Mouse (Mus musculus) ZHBTc4 (cell line): ENCODE measurements around the gene Dop1b.
A peak's percentile ranks its signal among the peaks of the same experiment; 100 is the strongest.
"Not testable (repeated sequence)": the region's sequence is repeated elsewhere in the genome, so short reads cannot be mapped to it uniquely, and the experiment has no call there.

Experiments
- DNase-seq: peaks from one replicate; pipeline ENCODE4 v3.0.0-alpha.2; 2011; ENCODE audit warnings: low read depth, low spot score

Gene Dop1b

DNA sequence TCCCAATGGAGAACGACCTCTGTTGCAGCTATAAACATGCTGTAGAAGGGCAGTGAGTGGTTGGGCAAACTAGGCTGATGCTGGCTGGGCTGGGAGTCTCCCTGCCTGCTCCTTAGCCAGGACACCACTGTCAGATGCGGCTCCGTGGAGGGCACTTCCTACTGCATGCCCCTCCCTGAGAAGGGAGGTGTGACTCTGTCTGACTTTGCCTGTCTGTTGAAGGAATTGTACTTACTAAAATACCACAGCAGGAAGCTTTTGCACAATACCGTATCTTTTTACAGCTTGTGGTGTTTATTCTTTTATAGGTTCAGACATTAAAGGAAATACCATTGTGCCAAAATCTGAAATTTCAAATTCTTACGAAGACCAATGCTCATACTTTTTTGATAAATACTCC lies 40.1 kb downstream of the Dop1b start:
- DNase-seq = peak; percentile 17

DNA sequence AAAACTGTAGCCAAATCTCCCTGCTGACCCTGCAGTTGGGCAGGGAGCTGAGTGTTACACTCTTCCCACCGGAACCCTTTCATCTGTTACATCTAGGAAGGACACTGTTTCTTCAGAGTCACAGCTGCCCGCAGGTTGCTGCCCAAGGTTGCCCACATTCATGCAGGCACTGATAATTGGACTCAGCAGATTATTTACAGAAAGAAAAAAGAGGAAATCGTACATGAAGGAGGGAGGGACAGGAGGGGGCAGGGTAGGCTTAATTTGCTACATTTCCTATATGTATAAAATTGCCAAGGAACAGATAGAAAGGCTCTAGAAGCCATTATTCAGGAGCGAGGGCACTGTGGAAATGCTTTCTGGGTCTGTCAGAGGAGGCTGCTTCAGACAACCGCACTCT lies 44.9 kb downstream of the Dop1b start:
- no peak for DNase-seq

DNA sequence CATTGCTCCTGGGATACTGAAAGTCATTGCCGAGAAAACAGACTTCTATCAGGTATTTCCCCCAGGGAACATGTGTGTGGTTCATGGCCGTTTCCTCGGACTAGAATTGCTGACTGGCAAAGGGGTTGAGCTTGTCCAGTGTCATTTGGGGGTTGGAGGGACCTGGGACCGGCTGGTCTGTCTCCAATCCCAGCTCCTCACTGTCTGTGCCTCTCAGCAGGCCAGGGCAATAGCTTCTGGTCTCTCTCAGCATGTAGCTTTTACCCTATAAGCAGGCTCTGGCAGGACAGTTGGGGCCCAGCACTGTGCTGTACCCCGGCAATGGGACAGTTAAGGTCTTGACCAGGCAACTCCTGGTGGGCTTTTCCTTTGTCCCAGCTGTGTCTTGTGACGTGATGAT lies 51.7 kb downstream of the Dop1b start:
- DNase-seq = no peak

DNA sequence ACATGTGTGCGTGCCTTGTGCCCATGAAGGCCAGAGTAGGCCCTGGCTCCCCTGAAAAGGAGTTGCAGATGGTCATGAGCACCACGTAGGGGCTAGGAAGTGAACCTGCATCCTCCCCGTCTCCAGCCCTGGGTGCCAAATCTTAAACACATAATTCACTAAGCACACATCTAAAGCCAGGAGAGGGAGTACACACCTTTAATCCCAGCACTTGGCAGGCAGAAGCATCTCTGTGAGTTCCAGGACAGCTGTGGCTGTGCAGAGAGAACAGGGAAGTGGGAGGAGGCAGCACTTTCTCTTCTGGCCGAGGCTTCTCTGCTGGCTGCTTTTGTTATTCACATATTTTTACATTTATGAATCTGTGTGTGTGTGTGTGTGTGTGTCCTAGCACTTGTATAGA lies 52.9 kb downstream of the Dop1b start:
- DNase-seq = no peak

DNA sequence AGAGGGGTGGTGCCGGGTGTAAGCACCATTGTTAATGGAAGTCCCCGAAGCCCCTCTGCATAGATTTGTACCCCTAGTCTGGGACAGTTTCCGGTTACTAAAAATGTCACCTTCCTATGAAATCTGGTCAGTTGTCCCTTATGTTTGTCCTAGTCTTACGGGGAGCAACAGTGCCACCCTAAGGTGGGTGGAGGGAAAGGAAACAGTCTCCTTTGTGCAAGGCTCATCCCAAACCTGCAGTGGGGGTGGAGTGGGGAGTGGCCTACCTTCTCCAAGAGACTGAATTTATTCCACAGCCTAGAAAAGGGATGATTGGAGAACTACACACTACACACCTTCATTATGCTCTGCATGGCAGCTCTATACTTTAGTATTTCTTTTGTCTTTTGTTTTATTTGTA lies 55.3 kb downstream of the Dop1b start:
- peak; percentile 62 for DNase-seq

DNA sequence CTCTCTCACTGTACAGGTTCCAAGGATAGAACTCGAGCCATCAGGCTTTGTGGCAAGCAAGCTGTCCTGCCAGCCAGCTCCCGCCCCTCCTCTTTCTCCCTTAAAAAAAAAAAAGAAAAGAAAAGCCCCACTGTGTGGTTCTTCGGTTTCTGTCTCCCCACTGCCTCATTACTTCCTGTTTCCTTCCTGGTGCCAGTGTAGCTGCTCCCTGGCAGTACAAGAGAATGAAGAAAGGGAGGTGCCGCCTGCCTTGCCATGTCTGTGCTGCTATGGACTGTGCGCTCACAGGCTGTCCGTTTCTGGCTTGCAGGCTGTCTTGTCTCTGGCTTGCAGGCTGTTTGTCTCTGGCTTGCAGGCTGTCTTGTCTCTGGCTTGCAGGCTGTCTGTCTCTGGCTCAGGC lies 55.8 kb downstream of the Dop1b start:
- DNase-seq = no peak

DNA sequence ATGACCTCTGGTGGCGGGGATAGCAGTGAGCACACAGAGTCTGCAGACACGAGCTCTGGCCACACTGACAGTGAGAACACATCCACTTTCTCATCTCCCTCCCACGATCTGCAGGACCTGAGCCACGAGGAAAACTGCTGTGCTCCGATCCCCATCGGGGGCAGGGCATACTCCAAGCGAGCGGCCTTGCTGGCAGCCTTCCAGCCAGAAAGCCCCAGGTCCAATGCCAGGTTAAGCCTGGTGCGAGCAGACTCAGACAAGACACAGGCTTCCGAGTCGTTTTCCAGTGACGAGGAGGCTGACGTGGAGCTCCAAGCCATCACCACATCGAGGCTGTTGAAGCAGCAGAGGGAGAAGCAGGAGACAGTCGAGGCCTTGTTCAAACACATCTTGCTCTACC lies 57.9 kb downstream of the Dop1b start:
- DNase-seq = peak; percentile 20

DNA sequence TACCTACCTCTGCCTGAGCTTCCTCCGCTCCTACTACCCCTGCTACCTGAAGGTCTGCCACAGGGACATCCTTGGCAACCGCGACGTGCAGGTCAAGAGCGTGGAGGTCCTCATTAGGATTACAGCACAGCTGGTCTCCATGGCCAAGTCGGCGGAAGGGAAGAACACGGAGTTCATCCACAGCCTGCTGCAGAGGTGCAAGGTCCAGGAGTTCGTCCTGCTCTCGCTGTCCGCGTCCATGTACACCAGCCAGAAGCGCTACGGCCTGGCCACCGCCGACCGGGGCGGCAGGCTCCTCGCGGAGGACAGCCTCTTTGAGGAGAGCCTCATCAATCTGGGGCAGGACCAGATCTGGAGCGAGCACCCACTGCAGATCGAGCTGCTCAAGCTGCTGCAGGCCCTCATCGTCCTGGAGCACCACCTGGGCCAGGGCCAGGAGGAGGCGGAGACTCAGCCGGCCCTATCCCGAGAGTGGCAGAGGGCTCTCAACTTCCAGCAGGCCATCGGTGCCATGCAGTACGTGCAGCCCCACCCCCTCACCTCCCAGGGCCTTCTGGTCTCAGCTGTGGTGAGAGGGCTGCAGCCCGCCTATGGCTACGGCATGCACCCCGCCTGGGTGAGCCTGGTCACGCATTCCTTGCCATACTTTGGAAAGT lies 58.7 kb downstream of the Dop1b start:
- DNase-seq = peak; percentile 39

DNA sequence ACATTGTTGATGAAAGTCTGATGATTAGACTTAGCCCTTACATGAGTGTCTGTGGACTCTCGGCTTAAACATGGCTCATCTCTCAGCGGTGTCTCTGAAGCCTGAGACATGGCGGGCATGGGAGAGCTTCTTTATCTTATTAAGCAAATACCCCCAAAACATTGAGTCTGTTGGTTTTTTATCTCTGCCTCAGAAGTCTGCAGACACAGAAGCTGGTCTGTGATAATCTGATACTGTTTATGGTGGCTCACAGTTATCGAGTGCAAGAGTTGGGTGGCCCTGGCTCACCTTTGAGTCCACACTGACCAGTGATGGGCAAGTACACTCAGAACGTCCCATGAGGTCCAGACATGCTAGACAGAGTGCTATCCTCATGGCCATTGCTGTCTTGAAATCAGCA lies 63.0 kb downstream of the Dop1b start:
- DNase-seq = no peak

DNA sequence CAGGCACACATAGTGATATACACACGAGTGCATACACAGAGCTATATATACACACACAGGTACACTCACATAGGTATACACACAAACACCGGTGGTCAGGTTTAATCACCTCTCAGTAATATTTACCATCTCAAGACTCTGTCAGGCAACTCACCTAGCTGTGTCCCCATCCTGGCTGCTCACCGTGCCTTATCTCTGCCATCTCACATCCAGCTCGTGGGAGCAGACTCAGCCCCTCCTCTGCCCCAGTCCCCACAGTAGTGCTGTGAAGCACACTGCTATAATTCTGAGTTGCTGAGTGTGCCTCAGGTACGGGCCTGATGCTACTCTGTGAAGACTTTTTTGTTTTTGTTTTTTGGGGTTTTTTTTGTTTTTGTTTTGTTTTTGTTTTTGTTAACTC lies 64.8 kb downstream of the Dop1b start:
- no peak for DNase-seq

DNA sequence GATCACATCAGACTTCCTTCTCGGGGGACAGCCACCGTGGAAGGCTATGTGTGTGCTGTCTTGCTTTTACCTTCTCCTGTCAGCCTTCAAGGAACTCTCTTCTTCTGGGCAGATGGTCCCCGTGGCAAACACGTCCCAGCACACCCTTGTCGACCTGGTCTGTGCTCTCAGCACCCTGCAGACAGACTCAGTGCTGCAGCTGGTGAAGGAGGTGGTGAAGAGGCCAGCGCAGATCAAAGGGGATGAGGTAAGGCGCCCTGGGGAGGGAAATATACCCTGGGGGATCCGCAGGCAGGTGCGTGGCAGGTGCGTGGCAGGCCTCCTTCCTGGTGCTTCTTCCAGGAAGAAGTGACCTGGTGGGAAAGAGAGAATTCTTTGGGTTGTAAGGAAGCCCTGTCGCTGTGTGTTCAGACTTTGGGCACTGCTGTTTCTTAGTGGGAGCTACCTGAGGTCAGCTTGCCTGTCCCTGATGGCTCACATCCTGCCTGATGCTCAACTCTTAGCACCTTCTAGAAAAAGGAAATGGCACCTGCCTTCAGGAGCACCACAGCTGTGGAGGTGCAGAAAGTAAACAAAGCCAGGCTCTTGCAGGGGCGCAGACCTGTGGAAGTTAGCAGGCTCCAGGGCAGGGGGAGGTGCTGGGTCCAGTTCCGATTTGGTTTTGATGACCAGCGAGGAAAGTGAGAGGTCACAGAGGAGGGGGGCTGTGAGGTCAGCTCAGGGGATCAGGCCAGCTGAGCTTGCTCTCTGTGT lies 65.7 kb downstream of the Dop1b start:
- no peak for DNase-seq

DNA sequence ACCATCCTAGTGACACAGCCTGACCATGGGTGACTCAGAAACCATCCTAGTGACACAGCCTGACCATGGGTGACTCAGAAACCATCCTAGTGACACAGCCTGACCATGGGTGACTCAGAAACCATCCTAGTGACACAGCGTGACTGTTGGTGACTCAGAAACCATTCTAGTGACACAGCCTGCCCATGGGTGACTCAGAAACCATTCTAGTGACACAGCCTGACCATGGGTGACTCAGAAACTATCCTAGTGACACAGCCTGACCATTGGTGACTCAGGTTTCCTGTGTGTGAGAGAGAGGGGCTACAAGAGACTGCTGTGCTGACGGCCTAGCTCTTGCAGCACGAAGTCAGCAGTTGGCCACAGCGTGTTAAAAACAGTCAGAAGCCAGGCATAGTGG lies 66.7 kb downstream of the Dop1b start:
- DNase-seq = not testable (repeated sequence)

DNA sequence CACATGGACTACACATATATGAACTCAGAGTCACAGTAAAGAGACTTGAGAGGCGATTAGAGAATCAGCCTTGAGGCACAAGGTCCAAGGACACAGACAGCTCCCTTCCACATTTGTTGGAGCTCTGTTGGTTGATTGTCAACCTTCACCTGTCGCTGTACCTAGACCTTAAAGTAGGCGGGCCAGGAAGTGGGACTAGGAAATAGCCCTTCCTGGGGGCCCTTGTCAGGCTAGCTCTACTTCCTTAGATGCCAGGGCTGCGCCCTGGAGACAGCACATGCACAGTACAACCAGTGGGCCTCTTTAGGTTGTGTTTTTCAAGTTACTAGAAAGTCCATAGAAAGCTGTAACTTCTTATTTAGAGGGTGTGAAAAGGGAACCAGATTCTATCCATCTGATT lies 67.8 kb downstream of the Dop1b start:
- no peak for DNase-seq

DNA sequence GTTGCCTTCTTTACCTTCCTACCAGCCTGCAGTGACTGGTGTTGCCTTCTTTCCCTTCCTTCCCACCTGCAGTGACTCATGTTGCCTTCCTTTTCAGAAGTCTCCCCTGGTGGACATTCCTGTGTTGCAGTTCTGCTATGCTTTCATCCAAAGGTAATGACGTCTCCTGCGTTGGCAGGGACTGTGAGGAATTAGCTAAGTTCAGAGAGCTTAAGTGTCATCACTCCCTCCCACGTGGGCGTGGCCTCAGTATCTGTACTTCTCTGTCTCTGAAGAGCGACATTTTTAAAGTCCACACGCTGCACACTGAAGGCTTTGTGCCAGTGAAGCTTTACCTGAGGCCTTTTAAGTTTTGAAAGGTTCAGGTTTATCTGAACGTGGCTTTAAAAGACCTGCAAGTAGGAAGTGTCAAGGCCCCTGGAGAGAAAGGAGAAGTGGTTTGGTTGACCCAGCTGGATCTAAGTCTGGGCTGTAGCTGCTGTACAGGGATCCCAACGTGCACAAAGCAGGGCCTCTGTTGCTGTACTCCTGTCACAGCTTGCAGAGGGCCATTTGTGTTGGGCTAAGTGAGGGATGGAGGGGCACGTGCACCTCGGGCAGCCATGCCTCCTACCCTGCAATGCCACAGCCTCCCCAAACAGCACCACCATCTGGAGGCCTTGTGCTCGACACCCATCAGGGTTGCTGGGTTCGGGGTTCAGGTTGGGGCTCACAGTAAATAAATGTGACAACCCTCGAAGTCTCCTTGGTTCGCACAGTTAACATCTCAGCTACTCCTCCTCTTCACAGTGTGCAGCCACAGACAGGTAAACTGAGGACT lies 69.2 kb downstream of the Dop1b start:
- DNase-seq = peak; percentile 75

DNA sequence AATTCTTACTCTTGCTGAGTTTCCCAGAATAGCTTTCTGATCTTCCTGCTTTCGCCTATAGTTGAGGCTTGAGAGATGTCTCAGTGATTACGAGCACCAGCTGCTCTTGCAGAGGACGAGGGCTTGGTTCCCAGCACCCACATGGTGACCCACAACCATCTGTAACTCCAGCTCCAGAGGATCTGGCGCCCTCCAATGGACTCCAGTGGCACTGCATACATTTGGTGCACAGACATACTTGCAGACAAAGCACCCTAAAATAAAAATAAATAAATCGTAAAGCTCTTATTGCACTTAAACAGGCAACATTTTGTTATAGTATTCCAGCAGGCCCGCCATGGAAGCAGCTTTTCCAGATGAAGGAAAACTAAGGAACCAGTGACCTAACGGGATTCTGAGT lies 72.5 kb downstream of the Dop1b start:
- no peak for DNase-seq

DNA sequence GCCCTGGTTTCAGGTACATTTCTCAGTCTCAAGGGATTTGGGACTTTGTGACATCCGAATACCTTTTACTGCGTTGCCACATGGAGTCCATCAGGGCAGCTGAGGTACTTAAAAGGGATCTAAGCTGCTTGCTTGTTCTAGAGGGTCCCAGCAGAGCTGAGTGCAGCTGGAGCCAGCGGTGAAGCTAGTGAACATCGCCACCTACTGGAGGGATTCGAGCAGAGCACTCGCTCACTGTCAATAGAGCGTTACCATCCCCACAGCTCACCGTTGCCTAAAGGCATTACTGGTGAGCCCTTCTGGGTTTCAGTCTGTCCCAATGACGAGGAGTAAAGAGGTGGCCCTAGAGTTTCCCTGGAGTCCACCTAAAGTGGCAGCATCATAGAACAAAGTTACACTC lies 74.1 kb downstream of the Dop1b start:
- peak; percentile 88 for DNase-seq

DNA sequence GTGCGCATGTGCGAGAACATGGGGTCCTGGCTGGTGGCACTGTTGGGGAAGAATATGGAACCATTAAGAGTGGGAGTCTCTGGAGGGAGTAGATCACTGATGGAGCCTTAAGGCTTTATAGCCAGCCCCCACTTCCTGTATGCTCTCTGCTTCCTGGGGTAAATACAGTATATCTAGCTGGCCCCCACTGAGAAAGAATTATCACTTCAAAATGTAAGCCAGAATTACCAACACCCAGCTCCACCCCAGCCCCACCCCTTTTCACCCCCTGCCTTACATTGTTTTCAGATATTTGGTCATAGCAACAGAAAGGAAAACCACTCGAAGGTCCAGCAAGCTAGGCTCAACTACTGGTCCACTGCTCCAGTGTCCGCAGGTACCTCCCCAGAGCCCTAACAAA lies 76.7 kb downstream of the Dop1b start:
- no peak for DNase-seq

DNA sequence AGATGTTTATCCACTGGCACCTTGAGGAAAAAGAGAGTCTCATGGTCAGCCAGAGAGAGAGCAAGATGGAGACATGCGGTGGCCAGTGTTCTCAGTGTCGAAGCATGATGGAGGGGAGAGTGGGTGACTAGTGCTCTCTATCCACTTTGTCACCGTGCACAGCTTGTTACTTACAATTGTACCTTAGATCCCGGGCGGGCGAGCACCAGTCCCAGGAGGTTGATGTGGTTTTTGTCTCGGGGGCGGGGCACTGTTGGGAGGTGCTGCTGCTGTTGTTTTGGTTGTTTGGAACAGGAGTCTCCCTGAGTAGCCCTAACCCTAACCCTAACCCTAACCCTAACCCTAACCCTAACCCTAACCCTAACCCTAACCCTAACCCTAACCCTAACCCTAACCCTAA lies 77.2 kb downstream of the Dop1b start:
- DNase-seq = no peak

DNA sequence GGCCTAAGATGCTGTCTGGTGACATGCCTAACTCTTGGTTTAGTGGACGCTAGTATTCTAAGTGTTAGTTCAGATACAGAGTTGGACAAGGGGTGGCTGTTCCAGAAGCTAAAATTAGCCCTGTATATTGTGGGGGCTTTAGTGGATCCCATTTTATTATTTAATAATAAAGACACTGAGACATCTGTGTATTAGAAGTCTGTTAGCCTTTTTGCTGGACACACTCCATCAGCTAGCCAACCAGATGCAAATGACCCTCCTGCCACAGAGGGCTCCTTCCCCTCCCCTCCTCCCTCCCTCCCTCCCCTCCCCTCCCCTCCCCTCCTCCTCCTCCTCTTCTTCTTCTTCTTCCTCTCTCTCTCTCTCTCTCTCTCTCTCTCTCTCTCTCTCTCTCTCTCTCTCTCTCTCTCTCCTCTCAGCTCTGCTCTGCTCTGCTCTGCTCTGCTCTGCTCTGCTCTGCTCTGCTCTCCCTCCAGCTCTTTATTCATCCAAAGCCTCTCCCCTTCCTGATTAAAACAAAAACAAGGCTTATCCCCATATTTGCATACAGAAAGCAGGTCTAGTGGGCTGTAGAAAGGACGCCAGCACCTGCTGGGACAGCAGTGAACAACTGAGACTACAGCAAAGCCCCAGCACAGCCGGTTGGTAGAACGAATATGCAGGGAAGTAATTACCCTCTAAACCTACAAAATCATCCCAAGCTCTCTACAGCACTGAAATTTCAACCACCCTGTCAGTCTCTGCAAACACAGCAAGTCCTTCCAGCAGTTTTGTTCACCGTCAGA lies 78.5 kb downstream of the Dop1b start:
- DNase-seq = no peak

DNA sequence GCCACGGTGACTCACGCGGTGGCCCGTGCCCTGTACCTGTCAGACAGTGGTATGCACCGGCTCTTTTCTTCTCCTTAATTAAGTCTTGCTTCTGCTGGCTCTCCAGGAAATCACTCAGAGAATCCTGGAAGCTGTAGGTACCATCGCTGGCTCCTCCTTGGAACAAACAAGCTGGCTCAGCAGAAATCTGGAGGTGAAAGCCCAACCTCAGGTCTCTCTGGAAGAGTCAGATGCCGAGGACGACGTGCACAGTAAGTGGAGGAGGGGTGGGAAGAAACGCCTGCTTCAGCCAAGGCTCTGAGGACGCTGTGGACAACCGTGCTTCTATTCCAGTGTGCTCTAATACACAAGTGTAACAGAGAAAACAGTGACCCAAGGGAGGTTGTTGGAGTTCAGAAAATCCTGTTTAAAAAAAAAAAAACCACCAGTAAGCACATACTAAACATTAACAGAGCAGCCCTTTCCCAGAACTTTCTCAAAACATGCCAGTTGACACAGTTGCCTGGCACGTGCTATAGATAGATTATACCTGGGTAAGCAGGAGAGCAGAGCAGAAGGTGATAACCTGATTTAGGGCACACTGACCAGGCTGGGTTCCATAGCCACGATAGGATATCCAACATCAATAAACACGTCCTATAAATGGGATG lies 81.4 kb downstream of the Dop1b start:
- DNase-seq = no peak

DNA sequence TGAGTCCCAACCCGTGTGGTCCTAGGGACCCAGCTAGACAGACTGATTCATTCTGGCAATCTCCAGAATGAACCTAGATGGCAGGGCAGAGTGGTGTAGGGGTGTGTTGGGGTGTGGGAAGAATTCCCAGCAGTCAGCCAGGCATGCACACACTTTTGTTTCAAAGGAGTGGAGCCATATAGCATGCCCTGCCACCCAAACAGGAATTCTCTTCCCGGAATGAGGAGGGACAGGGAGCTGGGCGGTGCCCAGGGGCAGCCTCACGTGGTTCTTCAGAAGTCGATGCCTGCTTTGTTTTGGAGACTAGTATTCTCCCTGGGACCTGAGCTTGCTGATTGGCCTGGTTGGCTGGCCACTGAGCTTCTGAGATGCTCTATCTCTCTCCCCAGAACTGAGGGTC lies 83.1 kb downstream of the Dop1b start:
- DNase-seq = peak; percentile 96
